Mouse (Mus musculus) forebrain, postnatal 0 days (tissue): ENCODE measurements at regions not wholly inside any gene's neighbourhood (a gene's known extent, or its start where the extent isn't known, plus 50 kb on each side); places are given as distances from the start of the nearest gene placed in this dataset.

Experiments
- ATAC-seq: fragments of 200-750 bp; cut with Nextera tagmentation; 2 replicates; pipeline ENCODE4 v1.8.0; 2017; ENCODE audit warnings: mild to moderate bottlenecking, moderate library complexity
- DNase-seq: peaks from one replicate; pipeline ENCODE4 v3.0.0-alpha.2; 2015
- H3K27ac ChIP-seq: fragments of 300-500 bp; sonication (generic); 2 replicates; pipeline ENCODE4 v1.5.1; 2014; ENCODE audit warnings: low read depth, mild to moderate bottlenecking, antibody characterized with exemption, low read length, moderate library complexity, mixed read lengths
- H3K27me3 ChIP-seq: fragments of 300-500 bp; sonication (generic); 2 replicates; pipeline ENCODE4 v1.6.1; 2014; ENCODE audit warnings: mild to moderate bottlenecking, low read length, mixed read lengths; ENCODE audit not compliant: insufficient read depth
- H3K36me3 ChIP-seq: fragments of 300-500 bp; sonication (generic); 2 replicates; pipeline ENCODE4 v1.6.1; 2014; ENCODE audit warnings: mild to moderate bottlenecking, moderate library complexity; ENCODE audit not compliant: insufficient read depth
- H3K4me1 ChIP-seq: fragments of 300-500 bp; sonication (generic); 2 replicates; pipeline ENCODE4 v1.6.1; 2014; ENCODE audit warnings: antibody characterized with exemption; ENCODE audit not compliant: insufficient read depth
- H3K4me2 ChIP-seq: fragments of 300-500 bp; sonication (generic); 2 replicates; pipeline ENCODE4 v1.6.1; 2014; ENCODE audit warnings: low read depth, mild to moderate bottlenecking, moderate library complexity
- H3K4me3 ChIP-seq: fragments of 300-500 bp; sonication (generic); 2 replicates; pipeline ENCODE4 v1.5.1; 2014; ENCODE audit warnings: low read depth, low read length, mixed read lengths
- H3K9ac ChIP-seq: fragments of 300-500 bp; sonication (generic); 2 replicates; pipeline ENCODE4 v1.6.1; 2014; ENCODE audit warnings: mild to moderate bottlenecking
- H3K9me3 ChIP-seq: fragments of 300-500 bp; sonication (generic); 2 replicates; pipeline ENCODE4 v1.6.1; 2016; ENCODE audit warnings: low read length
- CTCF ChIP-seq: sonication (generic); IDR thresholded peaks from 2 replicates; pipeline ENCODE4 v1.5.1; 2016; ENCODE audit warnings: antibody characterized with exemption, control low read depth, low read depth
- WGBS: fragments of 180-500 bp; shearing (Covaris S2); extraction: QIAGEN DNeasy Blood & Tissue Kit; methylation state at CpG from one replicate; pipeline ENCODE4 v1.1.7; 2014; 5-methylcytosine and 5-hydroxymethylcytosine counted together

GRCm38 (mm10) chr15:88537190-88537589 lies 62.9 kb upstream of the Zdhhc25 start:
- peak; percentile 67; the same call in 1 of the 2 replicates for ATAC-seq
- no peak overlapping the region for H3K4me2 ChIP-seq
- peak; percentile 73 for DNase-seq

GRCm38 (mm10) chr15:88542567-88542966 lies 57.5 kb upstream of the Zdhhc25 start:
- H3K27me3 ChIP-seq: no peaks in the 10 kb centered on the region
- no peaks in the 10 kb centered on the region for H3K36me3 ChIP-seq
- TF ChIP-seq CTCF: no peak
- no peak overlapping the region for H3K4me3 ChIP-seq
- H3K9me3 ChIP-seq: no peaks in the 10 kb centered on the region
- no peak overlapping the region for H3K9ac ChIP-seq
- no peak for DNase-seq
- H3K4me1 ChIP-seq: no peaks in the 10 kb centered on the region
- ATAC-seq: no peak
- WGBS: 83% methylated on average over 2 of the region's 2 CpGs
- no peak overlapping the region for H3K4me2 ChIP-seq
- no peak overlapping the region for H3K27ac ChIP-seq

More at GRCm38 (mm10) chr15:88537190-88537589, 62.9 kb upstream of the Zdhhc25 start:
- H3K27me3 ChIP-seq: no peaks in the 10 kb centered on the region
- no peaks in the 10 kb centered on the region for H3K9me3 ChIP-seq
- no peaks in the 10 kb centered on the region for H3K36me3 ChIP-seq
- no peak overlapping the region for H3K9ac ChIP-seq
- H3K27ac ChIP-seq: no peak overlapping the region
- H3K4me3 ChIP-seq: no peak overlapping the region
- TF ChIP-seq CTCF: peak; percentile 81
- H3K4me1 ChIP-seq: no peaks in the 10 kb centered on the region
- 18% methylated on average over 10 of the region's 10 CpGs for WGBS

GRCm38 (mm10) chr15:88544216-88544615 lies 55.9 kb upstream of the Zdhhc25 start:
- Histone ChIP-seq H3K4me2 (no peak overlapping the region), H3K27ac (no peak overlapping the region), H3K4me3 (no peak overlapping the region), H3K9ac (no peak overlapping the region), H3K4me1 (no peaks in the 10 kb centered on the region), H3K27me3 (no peaks in the 10 kb centered on the region), H3K36me3 (no peaks in the 10 kb centered on the region), H3K9me3 (no peaks in the 10 kb centered on the region)
- TF ChIP-seq CTCF: no peak
- 60% methylated on average over 5 of the region's 5 CpGs for WGBS
- no peak for ATAC-seq
- DNase-seq: no peak

- H3K4me3 ChIP-seq: no peak overlapping the region
- 65% methylated on average over 6 of the region's 6 CpGs for WGBS
- H3K27me3 ChIP-seq: no peaks in the 10 kb centered on the region
- no peak for DNase-seq
- no peak for TF ChIP-seq CTCF
- no peaks in the 10 kb centered on the region for H3K36me3 ChIP-seq
- H3K9ac ChIP-seq: no peak overlapping the region
- H3K9me3 ChIP-seq: no peaks in the 10 kb centered on the region
- H3K4me2 ChIP-seq: no peak overlapping the region
- no peaks in the 10 kb centered on the region for H3K4me1 ChIP-seq
- no peak overlapping the region for H3K27ac ChIP-seq
- no peak; the same call in 1 of the 2 replicates for ATAC-seq
Measured at GRCm38 (mm10) chr15:88548261-88548660, 51.8 kb upstream of the Zdhhc25 start.
